Mouse (Mus musculus) embryonic fibroblast, embryonic 13.5 days (primary cell): ENCODE data around the gene Olfr312.

Experiments
- CTCF ChIP-seq: IDR thresholded peaks from 2 replicates; pipeline ENCODE4 v1.5.1; 2011; ENCODE audit warnings: mild to moderate bottlenecking, control low read depth, low read length, moderate library complexity, borderline replicate concordance; ENCODE audit not compliant: insufficient read depth
- POLR2A ChIP-seq: IDR thresholded peaks from 2 replicates; pipeline ENCODE4 v1.6.1; 2011; ENCODE audit warnings: low read depth, mild to moderate bottlenecking, control low read depth, low read length, moderate library complexity

DNA sequence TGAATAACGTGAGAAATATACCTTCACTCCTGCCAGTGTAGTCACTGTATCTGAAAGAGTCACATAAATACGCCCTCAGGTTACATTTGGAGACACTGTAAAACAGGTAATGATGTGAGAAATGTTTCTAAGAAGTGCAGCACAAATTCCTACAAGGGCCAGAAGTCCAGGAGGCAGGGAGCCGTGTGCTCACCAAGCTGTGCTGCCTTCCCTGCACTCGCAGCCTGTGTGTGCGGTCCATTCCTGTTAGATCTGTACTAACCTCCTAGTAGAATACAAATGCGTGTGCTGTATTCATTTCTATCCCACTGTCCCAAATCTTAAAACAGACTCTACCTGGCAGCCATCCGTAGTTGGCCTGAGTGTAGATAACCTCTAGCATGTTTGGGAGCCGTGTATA lies 31.7 kb downstream of the Olfr312 start:
- TF ChIP-seq POLR2A (no peak), CTCF (no peak)
